Mouse (Mus musculus) liver, adult 10 weeks (tissue): Measurements from ENCODE around the gene Akr1b3. TPM values are rescaled to one million over a fixed set of nuclear protein-coding genes. Genes with fewer than 3 reads are reported as not detected.

Source experiments
- polyA plus RNA-seq: library from polyadenylated mRNA; stranded (reverse); fragments of 350-450 nt; fragmentation: Illumina TruSeq; extraction: RNeasy Lipid Tissue Mini Kit (QIAGEN cat#74804); gene quantifications from one replicate; pipeline ENCODE4 v1.2.3, GENCODE M21; 2014; ENCODE audit warnings: low read depth, low replicate concordance

The Akr1b3 gene
- polyA plus RNA-seq, result 11.7 TPM

DNA sequence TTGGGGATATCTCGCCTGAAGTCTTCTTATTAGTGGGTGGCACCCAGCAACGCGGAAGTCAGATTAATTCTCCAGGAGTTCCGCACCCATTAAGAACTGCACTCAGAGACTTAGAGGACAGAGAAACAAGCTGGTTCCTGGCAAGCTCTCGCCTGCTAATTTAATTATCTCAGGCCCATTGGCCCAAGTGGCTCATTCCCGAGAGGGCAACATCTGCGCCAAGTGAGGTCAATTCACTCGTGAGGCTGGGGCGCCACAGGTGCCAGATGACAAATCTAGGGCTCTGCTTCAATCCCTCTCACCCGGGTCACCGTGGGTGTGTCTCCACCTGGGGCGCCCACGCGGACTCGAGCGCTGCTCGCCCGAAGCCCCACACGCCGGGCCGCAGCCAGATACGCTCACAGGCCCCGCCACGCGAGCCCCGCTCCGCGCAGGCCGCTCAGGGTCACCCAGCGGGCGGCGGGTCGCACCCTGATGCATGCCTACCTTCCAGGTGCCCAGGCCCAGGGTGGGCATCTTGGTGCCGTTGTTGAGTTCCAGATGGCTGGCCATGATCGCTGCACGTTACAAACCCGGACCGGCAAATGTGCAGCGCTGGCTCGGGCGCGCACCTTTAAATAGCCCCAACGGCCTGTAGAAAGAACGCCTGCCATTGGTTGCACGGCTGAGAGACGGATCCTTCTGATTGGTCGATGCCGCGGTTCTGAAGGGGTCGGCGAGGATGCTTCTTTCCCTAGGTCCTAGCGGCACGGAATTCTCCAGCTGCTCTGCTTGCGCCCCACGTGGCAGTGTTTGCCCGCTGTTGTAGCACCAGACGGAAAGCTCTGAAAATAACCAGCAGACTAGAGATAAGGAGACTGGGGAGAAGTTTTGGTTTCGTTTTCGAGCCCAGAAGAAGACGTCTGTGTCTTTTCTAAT lies at the start of gene Akr1b3:
Gene Akr1b3, minus strand, starts transcription at position 625 of the 918 bp plus-strand sequence.

DNA sequence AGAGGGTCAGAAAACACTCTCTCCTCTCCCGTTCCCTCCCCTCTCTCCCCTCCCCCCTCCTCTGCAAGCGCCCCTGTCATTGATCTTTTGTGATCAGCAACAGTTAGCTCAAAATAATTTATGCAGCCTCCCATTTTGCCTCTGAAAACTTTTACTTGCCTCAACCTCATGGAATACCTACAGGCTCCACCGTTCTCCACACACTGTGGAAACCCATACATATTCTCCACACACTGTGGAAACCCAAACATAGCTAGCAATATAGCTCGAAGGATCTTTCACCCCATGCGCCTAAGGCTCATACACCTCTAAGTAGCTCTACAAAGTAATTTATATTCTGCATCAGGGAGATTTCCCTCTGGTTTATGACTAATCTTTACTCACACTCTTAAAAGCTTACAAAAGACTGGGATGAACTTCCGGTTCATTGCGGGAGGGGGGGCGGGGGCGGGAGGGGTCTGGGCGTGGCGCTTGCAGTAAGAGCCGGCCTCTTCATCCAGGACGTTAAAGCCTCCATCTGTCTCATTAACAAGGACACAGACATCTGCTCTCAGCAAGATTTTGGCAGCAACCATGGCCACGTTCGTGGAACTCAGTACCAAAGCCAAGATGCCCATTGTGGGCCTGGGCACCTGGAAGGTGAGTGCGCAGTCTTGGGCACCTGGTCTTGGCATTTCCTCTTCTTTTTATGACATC lies 36.5 kb upstream of the Akr1b3 start, which contains the start of gene Akr1b8:
Gene Akr1b8, plus strand, starts transcription at position 462 of the 696 bp plus-strand sequence.

Other genes starting within 250 kb of the Akr1b3 start
- gene Slc35b4, start 140.4 kb downstream of the Akr1b3 start, polyA plus RNA-seq, result 9.2 TPM
- gene Akr1b8, start 36.6 kb upstream of the Akr1b3 start, polyA plus RNA-seq, result 1.3 TPM
- 2.5 TPM for gene Akr1b10, start 66.7 kb upstream of the Akr1b3 start, polyA plus RNA-seq
- gene Akr1b7, start 94.9 kb upstream of the Akr1b3 start, polyA plus RNA-seq, result 2.4 TPM
- gene Bpgm, start 158.7 kb upstream of the Akr1b3 start, polyA plus RNA-seq, result 11.5 TPM